Mouse (Mus musculus) thymus, adult 2 months (tissue): ENCODE results near the gene Slc5a8.

Source experiments
- CTCF ChIP-seq: fragments of 200-500 bp; IDR thresholded peaks from 2 replicates; pipeline ENCODE4 v1.5.1; 2012; ENCODE audit warnings: mild to moderate bottlenecking, control low read depth, low read length, moderate library complexity, borderline replicate concordance; ENCODE audit not compliant: control insufficient read depth, poor library complexity, insufficient read depth; ENCODE audit errors: extremely low read depth
- POLR2A ChIP-seq: fragments of 200-500 bp; IDR thresholded peaks from 2 replicates; pipeline ENCODE4 v1.6.1; 2012; ENCODE audit warnings: mild to moderate bottlenecking, low read length, control low read depth, moderate library complexity; ENCODE audit not compliant: control insufficient read depth, poor library complexity, insufficient read depth; ENCODE audit errors: extremely low read depth

DNA sequence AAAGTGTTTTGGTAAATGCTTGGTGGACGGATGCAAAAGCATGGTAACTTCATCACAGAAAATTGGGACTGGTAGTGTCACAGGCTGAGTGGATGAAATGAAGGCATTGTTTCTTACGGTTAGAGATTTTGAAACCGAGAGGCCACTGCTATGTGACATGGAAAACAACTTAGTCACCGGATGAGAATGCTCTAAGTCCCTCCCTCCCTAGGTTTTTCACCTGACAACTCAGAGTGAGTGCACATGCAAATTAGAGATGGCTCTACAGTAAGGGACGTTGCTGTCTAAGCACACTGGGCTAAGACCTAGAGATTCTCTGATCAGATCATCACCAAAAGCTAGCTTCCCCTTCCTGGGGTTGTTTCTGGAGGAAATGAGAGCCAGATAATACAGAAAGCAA lies 10.9 kb upstream of the Slc5a8 start:
- no peak for TF ChIP-seq CTCF
- no peak for TF ChIP-seq POLR2A
